Mouse (Mus musculus) neural tube, embryonic 15.5 days (tissue): Measurements from ENCODE around the gene Olfr1008. TPM values are rescaled to one million over a fixed set of nuclear protein-coding genes. Genes with fewer than 3 reads are reported as not detected.
"Not testable (repeated sequence)": the region's sequence is repeated elsewhere in the genome, so short reads cannot be mapped to it uniquely, and the experiment has no call there.

Experiments used
- ATAC-seq: fragments of 200-750 bp; cut with Nextera tagmentation; 2 replicates; pipeline ENCODE4 v1.8.0; 2017; ENCODE audit warnings: mild to moderate bottlenecking, moderate TSS enrichment, moderate library complexity; ENCODE audit not compliant: low FRiP score
- H3K27ac ChIP-seq: fragments of 300-500 bp; sonication (generic); replicated peaks from 2 replicates; pipeline ENCODE4 v1.5.1; 2015; ENCODE audit warnings: mild to moderate bottlenecking, inconsistent platforms
- H3K27me3 ChIP-seq: fragments of 300-500 bp; sonication (generic); replicated peaks from 2 replicates; pipeline ENCODE4 v1.6.1; 2015; ENCODE audit warnings: inconsistent platforms
- H3K36me3 ChIP-seq: fragments of 300-500 bp; sonication (generic); 2 replicates; pipeline ENCODE4 v1.6.1; 2015; ENCODE audit warnings: inconsistent platforms
- H3K4me1 ChIP-seq: fragments of 300-500 bp; sonication (generic); 2 replicates; pipeline ENCODE4 v1.6.1; 2015; ENCODE audit warnings: inconsistent platforms
- H3K4me2 ChIP-seq: fragments of 300-500 bp; sonication (generic); 2 replicates; pipeline ENCODE4 v1.6.1; 2015; ENCODE audit warnings: inconsistent platforms, mild to moderate bottlenecking, moderate library complexity
- H3K4me3 ChIP-seq: fragments of 300-500 bp; sonication (generic); replicated peaks from 2 replicates; pipeline ENCODE4 v1.5.1; 2015; ENCODE audit warnings: mild to moderate bottlenecking, inconsistent platforms
- H3K9ac ChIP-seq: fragments of 300-500 bp; sonication (generic); replicated peaks from 2 replicates; pipeline ENCODE4 v1.6.1; 2015; ENCODE audit warnings: mild to moderate bottlenecking, inconsistent platforms
- H3K9me3 ChIP-seq: fragments of 300-500 bp; sonication (generic); replicated peaks from 2 replicates; pipeline ENCODE4 v1.6.1; 2016; ENCODE audit warnings: inconsistent platforms
- WGBS: fragments of 180-500 bp; shearing (Covaris S2); methylation state at CpG from one replicate; pipeline ENCODE4 v1.1.7; 2015; ENCODE audit warnings: mixed read lengths; 5-methylcytosine and 5-hydroxymethylcytosine counted together
- polyA plus RNA-seq: library from polyadenylated mRNA; unstranded; fragments of >200 nt; fragmentation: Nextera tagmentation; extraction: Ambion mirVana; gene quantifications from 2 replicates; pipeline ENCODE4 v1.2.1, GENCODE M21; 2015

Gene Olfr1008
- not detected in 2 replicates for polyA plus RNA-seq

- no peaks in the 10 kb centered on the region for H3K27me3 ChIP-seq
- H3K4me1 ChIP-seq, result no peaks in the 10 kb centered on the region
- no peak within 1 kb of the TSS for H3K4me2 ChIP-seq
- H3K9ac ChIP-seq, result no peak within 1 kb of the TSS
- no peak for ATAC-seq
- H3K4me3 ChIP-seq, result no peak within 1 kb of the TSS
- no peaks in the 10 kb centered on the region for H3K9me3 ChIP-seq
- H3K27ac ChIP-seq, result no peak within 1 kb of the TSS
- no peaks in the 10 kb centered on the region for H3K36me3 ChIP-seq
These were observed at the start of gene Olfr1008 for GRCm38 (mm10) chr2:85689131-85689530. Gene Olfr1008 (plus strand): TSS chr2:85689431.

DNA sequence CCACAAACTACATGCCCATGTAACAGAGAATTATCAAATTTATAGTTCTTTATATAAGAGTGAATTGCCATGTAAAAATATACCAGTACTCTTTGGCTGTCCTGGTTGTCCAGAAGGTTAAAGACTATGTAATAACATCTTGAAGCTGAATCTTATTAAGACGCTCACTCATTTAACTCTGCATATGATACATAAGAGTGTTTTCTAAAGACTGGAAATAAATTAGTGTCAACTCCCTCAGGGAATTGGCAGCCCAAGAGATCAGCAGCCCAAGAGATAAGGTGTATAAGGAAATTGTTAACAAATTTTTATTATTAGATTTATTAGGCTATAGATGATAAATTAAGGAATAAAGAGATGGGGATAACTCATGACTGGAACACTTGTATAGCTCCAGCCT lies 38.6 kb upstream of the Olfr1008 start, which contains the start of gene Olfr1002:
Olfr1002 (minus strand) TSS at position 101 of the 400 bp plus-strand sequence.
- Histone ChIP-seq H3K4me2 (no peak within 1 kb of the TSS), H3K27me3 (no peaks in the 10 kb centered on the region), H3K9ac (no peak within 1 kb of the TSS), H3K4me3 (no peak within 1 kb of the TSS), H3K4me1 (no peaks in the 10 kb centered on the region), H3K27ac (no peak within 1 kb of the TSS), H3K36me3 (no peaks in the 10 kb centered on the region), H3K9me3 (no peaks in the 10 kb centered on the region)
- no peak for ATAC-seq
- WGBS, result 92% methylated on average over 1 of the region's 1 CpGs

DNA sequence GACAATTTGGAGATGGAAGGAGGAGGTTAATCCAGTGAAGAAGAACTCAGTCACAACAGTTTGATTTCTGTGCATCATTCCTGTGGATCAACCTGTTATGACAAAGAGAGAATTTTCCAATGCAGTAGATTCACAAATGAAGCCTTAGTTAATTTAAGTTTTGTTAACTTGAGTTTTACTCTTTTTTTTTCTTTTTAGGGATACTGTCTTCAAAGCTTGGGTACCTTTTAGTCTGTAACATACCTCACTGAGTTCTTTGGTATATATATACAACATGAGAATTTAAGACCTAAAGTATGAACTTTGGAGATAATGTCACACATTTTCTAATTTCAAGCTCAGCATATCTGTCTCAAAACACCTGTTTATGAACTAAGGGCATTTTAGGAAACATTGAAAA lies 24.9 kb upstream of the Olfr1008 start, which contains the start of gene Olfr154:
Olfr154 (minus strand) TSS at position 101 of the 400 bp plus-strand sequence.
- not testable (repeated sequence) for H3K9ac ChIP-seq, H3K27me3 ChIP-seq, H3K9me3 ChIP-seq, H3K4me2 ChIP-seq, ATAC-seq, H3K36me3 ChIP-seq, H3K27ac ChIP-seq, H3K4me3 ChIP-seq, H3K4me1 ChIP-seq

- no peak within 1 kb of the TSS for H3K4me2 ChIP-seq
These were observed 10.6 kb upstream of the Olfr1008 start, which contains the start of gene Olfr1006 for GRCm38 (mm10) chr2:85678667-85679066. Gene Olfr1006 (minus strand): TSS chr2:85678767.

GRCm38 (mm10) chr2:85710680-85711079 lies 21.4 kb downstream of the Olfr1008 start:
- not testable (repeated sequence) for H3K4me1 ChIP-seq, H3K9me3 ChIP-seq, ATAC-seq, H3K27ac ChIP-seq, H3K4me2 ChIP-seq, H3K9ac ChIP-seq, H3K27me3 ChIP-seq, H3K36me3 ChIP-seq, H3K4me3 ChIP-seq
- WGBS, result 39% methylated on average over 2 of the region's 2 CpGs

More at GRCm38 (mm10) chr2:85678667-85679066, 10.6 kb upstream of the Olfr1008 start, which contains the start of gene Olfr1006:
- no peaks in the 10 kb centered on the region for H3K36me3 ChIP-seq
- no peak within 1 kb of the TSS for H3K27ac ChIP-seq
- no peaks in the 10 kb centered on the region for H3K9me3 ChIP-seq
- H3K4me3 ChIP-seq, result no peak within 1 kb of the TSS
- no peaks in the 10 kb centered on the region for H3K4me1 ChIP-seq
- no peaks in the 10 kb centered on the region for H3K27me3 ChIP-seq
- ATAC-seq, result no peak
- no peak within 1 kb of the TSS for H3K9ac ChIP-seq

GRCm38 (mm10) chr2:85711159-85711558 lies 21.9 kb downstream of the Olfr1008 start:
- Histone ChIP-seq H3K4me1 (no peaks in the 10 kb centered on the region), H3K36me3 (no peaks in the 10 kb centered on the region), H3K27ac (no peak overlapping the region), H3K4me2 (no peak overlapping the region), H3K9ac (no peak overlapping the region), H3K4me3 (no peak overlapping the region), H3K27me3 (no peaks in the 10 kb centered on the region), H3K9me3 (no peaks in the 10 kb centered on the region)
- no peak for ATAC-seq
- WGBS, result 8% methylated on average over 1 of the region's 1 CpGs

GRCm38 (mm10) chr2:85715119-85715518 lies 25.9 kb downstream of the Olfr1008 start, which contains the start of gene Olfr1009:
Gene Olfr1009 (plus strand): TSS chr2:85715419.
- H3K4me1 ChIP-seq, result no peaks in the 10 kb centered on the region
- WGBS, result 84% methylated on average over 1 of the region's 1 CpGs
- no peaks in the 10 kb centered on the region for H3K9me3 ChIP-seq
- H3K27ac ChIP-seq, result no peak within 1 kb of the TSS
- no peaks in the 10 kb centered on the region for H3K27me3 ChIP-seq
- no peak for ATAC-seq
- no peak within 1 kb of the TSS for H3K4me2 ChIP-seq
- H3K36me3 ChIP-seq, result no peaks in the 10 kb centered on the region
- no peak within 1 kb of the TSS for H3K4me3 ChIP-seq
- H3K9ac ChIP-seq, result no peak within 1 kb of the TSS

DNA sequence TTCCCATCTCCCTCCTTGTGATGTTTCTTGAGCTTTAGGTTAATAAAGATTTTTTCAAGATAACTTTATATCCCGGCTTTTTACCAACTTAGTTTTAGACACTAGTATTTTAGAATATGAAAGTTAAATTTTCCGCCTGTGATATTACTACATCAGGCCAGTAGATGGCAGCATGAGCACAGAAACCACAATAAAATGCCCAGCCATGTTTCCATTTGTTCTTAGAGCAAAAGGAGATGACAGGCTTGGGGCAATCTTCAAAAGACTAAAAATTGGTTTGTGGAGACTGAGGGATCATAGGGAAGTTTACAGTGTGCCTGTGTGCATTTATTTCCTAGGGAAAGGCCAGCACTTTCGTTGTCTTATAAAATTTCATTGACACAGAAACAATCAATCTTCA lies 36.6 kb downstream of the Olfr1008 start:
- Histone ChIP-seq H3K4me3 (no peak overlapping the region), H3K9me3 (no peaks in the 10 kb centered on the region), H3K27ac (no peak overlapping the region), H3K4me1 (no peaks in the 10 kb centered on the region), H3K27me3 (no peaks in the 10 kb centered on the region), H3K36me3 (no peaks in the 10 kb centered on the region), H3K9ac (no peak overlapping the region), H3K4me2 (no peak overlapping the region)
- no peak; the same call in 1 of the 2 replicates for ATAC-seq
- WGBS, result 10% methylated on average over 3 of the region's 3 CpGs

Other genes with a start within 250 kb of the Olfr1008 start
- not detected in 2 replicates for gene Olfr995, start 245.8 kb upstream of the Olfr1008 start, polyA plus RNA-seq
- gene 4833423E24Rik, start 170.4 kb upstream of the Olfr1008 start, polyA plus RNA-seq, result 0.29 and 0.88 TPM in 2 replicates
- not detected in 2 replicates for gene Olfr996, start 110.2 kb upstream of the Olfr1008 start, polyA plus RNA-seq
- gene Olfr998, start 100.5 kb upstream of the Olfr1008 start, polyA plus RNA-seq, result not detected in 2 replicates
- gene Olfr1000, start 77.5 kb upstream of the Olfr1008 start, polyA plus RNA-seq, result not detected in 2 replicates
- not detected in 2 replicates for gene Olfr1002, start 38.7 kb upstream of the Olfr1008 start, polyA plus RNA-seq
- not detected in 2 replicates for gene Olfr154, start 25.0 kb upstream of the Olfr1008 start, polyA plus RNA-seq
- gene Olfr1006, start 10.7 kb upstream of the Olfr1008 start, polyA plus RNA-seq, result not detected in 2 replicates
- gene Olfr1009, start 26.0 kb downstream of the Olfr1008 start, polyA plus RNA-seq, result not detected in 2 replicates
- gene Olfr1012, start 73.3 kb downstream of the Olfr1008 start, polyA plus RNA-seq, result not detected in 2 replicates
- gene Olfr1013, start 77.7 kb downstream of the Olfr1008 start, polyA plus RNA-seq, result not detected in 2 replicates
- not detected in 2 replicates for gene Olfr1014, start 83.3 kb downstream of the Olfr1008 start, polyA plus RNA-seq
- gene Olfr1015, start 92.6 kb downstream of the Olfr1008 start, polyA plus RNA-seq, result not detected in 2 replicates
- not detected in 2 replicates for gene Olfr1016, start 113.1 kb downstream of the Olfr1008 start, polyA plus RNA-seq
- gene Olfr1018, start 129.0 kb downstream of the Olfr1008 start, polyA plus RNA-seq, result not detected in 2 replicates
- not detected in 2 replicates for gene Olfr1019, start 156.1 kb downstream of the Olfr1008 start, polyA plus RNA-seq
- gene Olfr1020, start 157.6 kb downstream of the Olfr1008 start, polyA plus RNA-seq, result not detected in 2 replicates
- gene Olfr1022, start 179.2 kb downstream of the Olfr1008 start, polyA plus RNA-seq, result not detected in 2 replicates
- not detected in 2 replicates for gene Olfr1023, start 196.2 kb downstream of the Olfr1008 start, polyA plus RNA-seq
- gene Olfr1024, start 215.6 kb downstream of the Olfr1008 start, polyA plus RNA-seq, result not detected in 2 replicates
- not detected in 2 replicates for gene Olfr1025-ps1, start 225.8 kb downstream of the Olfr1008 start, polyA plus RNA-seq
- not detected in 2 replicates for gene Olfr1026, start 232.1 kb downstream of the Olfr1008 start, polyA plus RNA-seq